Mouse (Mus musculus) kidney, adult 8-10 months (tissue): ENCODE measurements around the gene Gtf3c2.

Experiments
- DNase-seq, 2 experiments: peaks; one replicate each; pipeline ENCODE4 v3.0.0; 2022

The Gtf3c2 gene

GRCm38 (mm10) chr5:31197072-31197471 lies 17.1 kb upstream of the Gtf3c2 start:
- DNase-seq, result no peak

- no peak for DNase-seq
Measured at GRCm38 (mm10) chr5:31196207-31196606, 16.3 kb upstream of the Gtf3c2 start.

- no peak for DNase-seq
Measured at GRCm38 (mm10) chr5:31195671-31196070, 15.7 kb upstream of the Gtf3c2 start.

DNA sequence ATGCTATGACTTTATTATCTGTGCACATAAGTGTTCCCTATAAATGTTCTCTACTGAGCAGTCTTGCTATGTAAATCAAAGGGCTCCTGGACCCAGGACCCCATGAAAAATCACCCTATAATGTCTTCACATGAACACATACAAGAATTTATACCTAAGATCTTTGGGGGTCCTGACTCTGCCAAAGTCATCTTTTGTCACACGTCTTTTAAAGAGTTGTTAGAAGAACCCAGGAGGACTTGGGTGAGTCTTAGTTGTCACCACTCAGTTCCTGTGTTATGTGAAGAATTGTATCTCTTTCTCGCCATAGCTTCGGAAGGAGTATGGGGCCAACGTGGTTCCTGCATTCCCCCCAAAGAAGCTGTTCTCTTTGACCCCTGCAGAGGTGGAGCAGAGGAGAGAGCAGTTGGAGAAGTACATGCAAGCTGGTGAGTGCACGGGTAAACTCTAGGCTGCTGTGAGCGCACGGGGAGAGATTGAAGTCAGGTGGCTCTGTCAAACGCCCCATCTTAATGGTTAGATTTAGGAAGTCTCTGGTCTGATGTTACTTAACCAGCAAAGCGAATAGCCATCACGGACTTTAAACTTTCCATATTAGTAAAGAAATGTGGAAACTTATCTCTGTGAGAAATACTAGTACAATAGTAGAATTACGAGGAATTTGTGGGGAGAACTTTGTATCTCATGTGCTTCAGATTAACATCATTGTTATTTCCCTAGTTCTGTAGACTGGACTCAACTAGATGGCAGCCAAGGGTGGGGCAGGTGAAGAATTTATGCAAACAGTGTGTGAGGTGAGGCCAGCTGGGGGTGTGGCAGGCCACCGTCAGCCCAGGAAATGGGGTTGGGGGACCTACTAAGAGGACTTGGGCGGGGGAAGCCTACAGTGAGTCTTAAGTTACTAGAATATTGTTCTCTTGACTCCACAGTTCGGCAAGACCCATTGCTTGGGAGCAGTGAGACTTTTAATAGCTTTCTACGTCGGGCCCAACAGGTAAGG lies 14.8 kb upstream of the Gtf3c2 start:
- no peak for DNase-seq

DNA sequence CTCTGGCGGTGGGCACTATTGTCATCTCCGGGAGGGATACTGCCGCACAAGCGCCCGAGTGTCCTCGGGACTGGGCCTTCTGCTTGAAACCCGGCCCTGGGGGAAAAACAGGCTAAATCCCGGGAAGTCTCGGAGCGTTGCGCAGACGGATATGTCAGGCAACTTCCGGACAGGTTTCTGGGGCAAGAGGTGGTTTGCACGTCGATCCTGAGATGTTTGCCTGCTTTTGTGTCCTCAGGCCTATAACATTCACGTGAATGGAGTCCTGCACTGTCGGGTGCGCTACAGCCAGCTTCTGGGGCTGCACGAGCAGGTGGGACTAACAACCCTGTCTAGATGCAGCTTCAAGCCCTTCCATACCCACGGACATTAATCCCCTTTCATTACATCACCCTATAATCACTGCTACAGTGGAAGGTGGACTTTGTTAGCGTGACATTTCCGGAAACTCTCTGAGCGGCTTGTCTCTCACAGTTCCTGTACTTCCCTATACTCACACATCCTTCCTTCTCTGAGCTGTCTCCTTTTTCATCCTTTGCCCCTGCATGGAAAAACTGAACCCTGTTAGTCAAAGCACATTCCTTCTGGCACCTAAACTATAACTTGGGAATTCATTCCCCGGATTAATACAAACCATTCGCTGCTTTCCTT lies 13.8 kb upstream of the Gtf3c2 start:
- no peak for DNase-seq

GRCm38 (mm10) chr5:31192939-31193630 lies 13.1 kb upstream of the Gtf3c2 start, which contains the start of the genes Snx17 and Eif2b4:
Gene Snx17 (plus strand): TSS chr5:31193227.
Gene Eif2b4 (minus strand): TSS chr5:31193430.
- DNase-seq, result peak; percentile 99 to 100

GRCm38 (mm10) chr5:31192045-31192938 lies 12.3 kb upstream of the Gtf3c2 start:
- no peak for DNase-seq

- no peak for DNase-seq
Measured at GRCm38 (mm10) chr5:31190201-31190600, 10.3 kb upstream of the Gtf3c2 start.

DNA sequence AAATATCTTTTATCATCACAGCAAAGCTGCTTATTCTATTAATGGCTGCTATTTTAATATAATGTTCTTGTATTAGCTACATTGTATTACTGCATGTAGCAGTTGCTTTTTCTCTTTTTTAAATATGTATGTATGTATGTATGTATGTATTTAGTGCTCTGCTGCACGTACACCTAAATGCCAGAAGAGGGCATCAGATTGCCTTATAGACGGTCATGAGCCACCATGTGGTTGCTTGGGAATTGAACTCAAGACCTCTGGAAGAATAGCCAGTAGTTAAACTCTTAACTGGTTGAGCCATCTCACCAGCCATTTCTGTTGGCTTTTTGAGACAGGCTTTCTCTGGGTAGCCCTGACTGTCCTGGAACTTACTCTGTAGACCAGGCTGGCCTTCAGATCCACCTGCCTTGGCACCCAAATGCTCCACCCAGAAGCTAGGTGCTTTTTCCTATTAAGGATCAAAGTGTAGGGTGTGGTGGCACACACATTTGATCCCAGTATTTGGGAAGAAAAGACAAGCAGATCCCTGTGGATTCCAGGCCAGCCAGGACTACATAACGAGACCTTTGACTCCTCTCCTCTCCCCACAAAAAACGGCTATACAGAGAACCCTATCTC lies 8.4 kb upstream of the Gtf3c2 start:
- DNase-seq, result no peak

DNA sequence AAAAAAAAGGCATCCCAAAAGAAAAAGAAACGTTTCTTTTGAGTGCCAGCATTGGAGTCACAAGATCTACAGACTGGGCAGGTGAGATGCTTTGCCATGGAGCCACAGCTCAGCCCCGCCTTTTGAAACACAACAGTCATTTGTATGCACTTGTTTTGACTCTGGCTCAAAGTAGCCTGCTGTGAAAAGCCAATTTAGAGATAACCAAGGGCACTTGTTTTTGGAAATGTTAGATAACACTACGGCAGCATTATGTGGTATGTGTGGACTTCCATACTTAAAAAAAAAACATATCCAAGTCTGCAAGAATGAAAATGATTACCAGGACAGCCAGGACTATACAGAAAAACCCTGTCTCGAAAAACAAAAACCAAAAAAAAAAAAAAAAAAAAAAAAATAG lies 3.7 kb upstream of the Gtf3c2 start:
- DNase-seq, result no peak

GRCm38 (mm10) chr5:31181183-31181770 lies 1.3 kb upstream of the Gtf3c2 start:
- DNase-seq, result no peak

DNA sequence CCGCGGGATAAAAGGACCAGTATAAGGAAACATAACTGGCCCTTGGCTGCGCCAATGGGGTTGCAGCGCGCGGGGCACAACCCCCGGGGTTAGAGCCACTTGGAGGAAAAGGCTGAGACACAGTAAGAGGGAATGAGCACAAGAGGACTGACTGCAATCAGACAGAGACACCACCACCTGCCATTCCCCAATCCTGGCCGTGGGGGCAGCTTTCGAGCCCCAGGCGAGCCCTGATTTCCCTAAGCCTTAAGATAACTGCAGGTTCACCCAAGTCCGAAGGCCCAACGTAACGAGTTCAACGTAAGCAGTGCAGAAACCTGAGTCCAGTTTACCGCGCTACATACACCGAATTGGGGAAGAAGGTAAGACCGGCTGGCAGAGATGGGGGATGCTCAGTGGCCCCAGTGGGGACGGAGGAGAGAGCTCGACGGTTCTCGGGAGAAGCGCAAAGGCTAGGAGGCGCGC lies 611 bp downstream of the Gtf3c2 start:
- DNase-seq, result peak in 1 of 2 experiments; percentile 36

DNA sequence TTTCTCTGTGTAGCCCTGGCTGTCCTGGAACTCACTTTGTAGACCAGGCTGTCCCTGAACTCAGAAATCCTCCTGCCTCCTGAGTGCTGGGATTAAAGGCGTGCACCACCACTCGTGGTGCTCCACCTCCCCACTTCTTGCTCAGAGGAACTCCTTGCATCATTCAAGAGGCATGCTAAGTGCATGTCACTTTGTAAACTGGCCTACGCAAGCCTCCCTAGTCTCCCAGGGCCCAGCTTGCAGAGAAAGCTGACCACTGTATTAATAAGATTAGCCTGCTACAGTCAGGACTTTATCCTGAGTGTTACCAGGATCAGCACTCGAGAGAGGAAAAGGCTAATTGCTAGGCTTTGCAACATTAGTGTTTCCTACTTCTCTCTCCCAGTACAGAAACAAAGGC lies 11.3 kb downstream of the Gtf3c2 start:
- no peak for DNase-seq

GRCm38 (mm10) chr5:31164878-31165277 lies 15.1 kb downstream of the Gtf3c2 start:
- no peak for DNase-seq

DNA sequence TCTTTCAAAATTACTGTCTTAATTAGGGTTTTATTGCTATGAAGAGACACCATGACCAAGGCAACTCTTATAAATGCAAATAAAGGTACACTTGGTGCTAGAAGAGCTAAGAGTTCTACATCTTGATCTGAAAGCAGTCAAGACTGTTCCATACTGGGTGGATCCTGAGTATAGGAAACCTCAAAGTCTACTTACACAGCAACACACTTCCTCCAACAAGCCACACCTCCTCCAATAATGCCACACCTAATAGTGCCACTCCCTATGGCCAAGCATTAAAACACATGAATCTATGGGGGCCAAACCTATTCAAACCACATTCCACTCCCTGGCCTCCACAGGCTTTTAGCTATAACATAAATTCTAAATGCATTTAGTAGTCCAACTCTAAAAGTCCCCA lies 17.5 kb downstream of the Gtf3c2 start:
- DNase-seq, result no peak

DNA sequence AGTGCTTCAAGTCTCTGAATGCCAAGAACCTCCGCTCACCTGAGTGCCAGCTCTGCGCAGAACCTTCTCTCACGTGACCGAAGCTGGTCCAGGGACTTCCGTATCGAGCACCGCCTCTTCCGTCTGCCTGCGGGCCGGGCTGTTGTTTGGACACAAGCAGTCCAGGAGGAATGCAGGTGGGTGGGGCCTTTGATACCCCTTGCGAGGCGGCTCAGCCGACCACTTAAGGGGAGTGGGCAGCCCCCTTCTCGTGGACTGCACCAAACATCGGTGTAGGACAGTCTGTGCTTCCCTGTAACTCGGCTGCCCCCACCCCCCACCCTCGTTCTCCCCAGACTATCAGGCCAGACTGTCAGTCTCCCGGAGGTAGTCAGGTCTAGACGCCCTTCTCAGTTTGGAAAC lies 25.8 kb downstream of the Gtf3c2 start, which contains the start of gene Mpv17:
TSS of gene Mpv17 (minus strand) at position 100 of the 402 bp plus-strand sequence.
- DNase-seq, result peak; percentile 90 to 93

- peak in 1 of 2 experiments; percentile 25 for DNase-seq
Measured at GRCm38 (mm10) chr5:31153516-31154151, 26.3 kb downstream of the Gtf3c2 start.

- DNase-seq, result no peak
Measured at GRCm38 (mm10) chr5:31151746-31152145, 28.2 kb downstream of the Gtf3c2 start.

- DNase-seq, result no peak
Measured at GRCm38 (mm10) chr5:31149781-31150180, 30.2 kb downstream of the Gtf3c2 start.

GRCm38 (mm10) chr5:31138968-31139425 lies 40.9 kb downstream of the Gtf3c2 start:
- no peak for DNase-seq
